Mouse (Mus musculus) brain, embryonic 18.5 days (tissue): ENCODE results near the gene Gm21775.
"Not testable (repeated sequence)": the region's sequence is repeated elsewhere in the genome, so short reads cannot be mapped to it uniquely, and the experiment has no call there.

Experiments used
- DNase-seq: peaks from one replicate; pipeline ENCODE4 v3.0.0-alpha.2; 2012; ENCODE audit warnings: low read depth, low spot score

The Gm21775 gene

GRCm38 (mm10) chrY:10553153-10553552 lies at the start of gene Gm21775:
Gm21775 (plus strand) TSS chrY:10553453.
- DNase-seq: not testable (repeated sequence)

GRCm38 (mm10) chrY:10535942-10536341 lies 17.3 kb upstream of the Gm21775 start, which contains the start of gene Gm20737:
Gm20737 (minus strand) TSS chrY:10536042.
- DNase-seq: not testable (repeated sequence)
